Mouse (Mus musculus) heart, postnatal 4 days (tissue): Measurements from ENCODE around the gene Tead1. TPM values are rescaled to one million over a fixed set of nuclear protein-coding genes. Genes with fewer than 3 reads are reported as not detected.

Experiments
- DNase-seq: peaks from one replicate; pipeline ENCODE4 v3.0.0; 2021
- total RNA-seq, 2 experiments: library from RNA; stranded (reverse); gene quantifications; 2 replicates each; pipeline ENCODE4 v1.2.3; 2021

Gene Tead1
- total RNA-seq, 2 experiments from 2014 or later: 180 to 186 TPM

DNA sequence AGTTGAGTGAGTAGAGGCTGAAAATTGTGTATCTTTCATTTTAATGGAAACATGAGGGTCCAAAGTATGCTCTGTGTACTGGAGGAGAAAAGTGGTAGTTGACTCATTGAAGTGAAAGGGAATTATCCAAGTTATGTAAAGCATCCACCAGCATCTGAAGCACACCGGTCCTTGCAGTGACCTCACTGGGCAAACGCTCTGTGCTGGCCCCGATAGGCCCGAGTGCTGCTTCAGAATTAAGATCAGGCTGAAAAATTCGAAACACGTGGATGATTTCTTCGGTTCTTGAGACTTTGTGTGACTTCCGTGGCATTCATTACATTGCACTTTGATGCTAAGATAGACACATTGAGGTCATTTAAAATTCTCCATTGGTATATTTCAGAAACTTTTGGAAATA is 185.1 kb downstream of the Tead1 start:
- DNase-seq: no peak

DNA sequence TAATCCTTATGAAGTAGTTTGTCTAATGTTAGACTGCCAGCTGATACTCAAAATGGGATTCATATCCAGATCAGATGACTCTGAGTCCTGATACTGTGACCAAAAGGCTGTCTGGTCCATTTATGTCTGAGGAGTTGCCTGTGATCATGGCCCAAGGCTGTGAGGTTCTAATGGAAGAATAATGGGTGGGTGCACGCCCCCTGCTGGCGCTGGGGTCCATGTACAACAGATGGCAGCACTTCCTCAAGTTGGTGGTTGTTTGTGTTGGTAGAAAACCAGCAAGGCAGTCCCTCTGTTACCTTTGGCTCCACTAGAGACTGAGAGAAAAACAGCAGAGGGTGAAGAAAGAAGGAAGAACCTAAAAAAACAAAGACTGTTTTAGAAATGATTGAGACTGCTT is 186.6 kb downstream of the Tead1 start:
- peak; percentile 82 for DNase-seq

GRCm38 (mm10) chr7:112868551-112869465 is 189.7 kb downstream of the Tead1 start:
- DNase-seq: peak; percentile 83

DNA sequence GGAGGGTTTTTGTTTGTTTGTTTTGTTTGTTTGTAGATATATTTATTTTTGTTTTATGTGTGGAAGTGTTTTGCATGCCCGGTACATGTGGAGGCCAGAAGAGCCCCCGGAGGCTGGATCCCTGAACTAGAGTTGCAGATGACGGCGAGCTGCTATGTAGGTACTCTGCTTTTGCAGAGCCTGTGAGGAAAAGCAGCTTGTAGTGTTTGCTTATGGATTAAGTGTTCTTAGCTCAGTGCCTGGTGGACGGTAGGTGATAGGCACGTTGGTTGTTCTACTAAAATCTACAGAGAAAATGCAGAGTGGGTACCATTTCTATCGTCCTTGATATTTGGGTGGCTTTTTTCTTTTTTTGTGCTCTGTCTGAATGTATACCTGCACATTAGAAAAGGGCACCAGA is 192.6 kb downstream of the Tead1 start:
- DNase-seq: no peak

DNA sequence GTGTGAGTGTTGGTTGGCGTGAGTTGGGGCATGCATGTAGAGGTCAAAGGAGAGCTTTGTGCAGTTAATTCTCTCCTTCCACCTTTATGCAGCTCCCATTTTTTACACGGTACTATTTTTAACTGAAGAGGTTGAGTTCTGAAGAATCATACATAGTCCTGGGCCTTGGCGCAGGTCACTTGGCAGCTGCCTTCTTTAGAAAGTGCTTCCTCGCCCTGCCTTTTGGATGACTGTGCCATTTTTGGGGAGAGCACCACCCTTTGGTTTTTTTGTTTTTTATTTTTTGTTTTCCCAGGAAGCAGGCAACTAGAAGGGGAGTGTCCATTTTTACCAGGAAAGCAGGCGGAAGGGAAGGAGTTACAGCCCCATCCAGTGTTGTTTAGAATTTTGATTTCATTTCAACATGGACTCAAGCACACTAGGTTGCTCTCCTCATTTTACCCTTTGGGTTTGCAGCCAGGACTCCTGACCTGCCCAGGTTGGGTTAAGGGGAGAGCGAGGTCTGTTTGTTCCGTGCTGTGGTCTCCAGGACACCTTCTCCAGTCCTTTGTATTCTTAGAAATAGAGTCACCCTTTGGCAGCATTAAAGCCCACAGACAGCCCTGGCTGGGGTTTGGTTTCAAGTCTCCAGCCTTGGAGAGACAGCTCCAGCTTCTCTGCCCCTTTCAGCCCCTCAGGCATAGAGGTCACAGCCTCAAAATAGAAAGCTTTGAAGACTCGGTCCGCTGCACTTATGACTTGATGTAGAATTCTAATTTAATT is 193.5 kb downstream of the Tead1 start:
- DNase-seq: no peak

GRCm38 (mm10) chr7:112876128-112876527 is 197.0 kb downstream of the Tead1 start:
- DNase-seq: no peak

DNA sequence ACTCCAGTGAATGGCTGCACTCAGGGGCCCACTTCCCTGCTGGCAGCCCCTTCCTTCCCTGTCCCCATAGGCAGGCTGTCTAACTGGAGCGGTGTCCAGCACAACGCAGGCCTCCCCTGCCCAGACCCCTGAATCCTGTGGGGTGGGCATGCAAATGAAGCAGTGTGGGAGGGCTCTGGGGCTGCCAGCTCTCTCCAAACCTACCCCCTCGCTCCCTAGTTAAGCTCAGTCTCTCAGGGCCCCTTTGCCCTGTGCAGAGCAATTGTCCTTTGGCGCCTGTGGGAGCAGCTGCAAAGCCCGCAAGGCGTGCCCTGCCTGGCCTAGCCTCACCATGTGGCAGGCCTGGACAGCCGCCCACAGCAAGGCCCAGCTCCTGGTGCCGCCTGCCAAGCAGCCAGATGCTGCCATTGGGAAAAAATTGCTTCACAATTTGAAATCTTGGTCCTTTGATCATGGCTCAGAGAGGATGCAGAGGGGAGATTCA is 204.7 kb downstream of the Tead1 start:
- peak; percentile 64 for DNase-seq

- DNase-seq: no peak
Observed at GRCm38 (mm10) chr7:112885546-112885945, 206.4 kb downstream of the Tead1 start.

- no peak for DNase-seq
Observed at GRCm38 (mm10) chr7:112891883-112892282, 212.8 kb downstream of the Tead1 start.

DNA sequence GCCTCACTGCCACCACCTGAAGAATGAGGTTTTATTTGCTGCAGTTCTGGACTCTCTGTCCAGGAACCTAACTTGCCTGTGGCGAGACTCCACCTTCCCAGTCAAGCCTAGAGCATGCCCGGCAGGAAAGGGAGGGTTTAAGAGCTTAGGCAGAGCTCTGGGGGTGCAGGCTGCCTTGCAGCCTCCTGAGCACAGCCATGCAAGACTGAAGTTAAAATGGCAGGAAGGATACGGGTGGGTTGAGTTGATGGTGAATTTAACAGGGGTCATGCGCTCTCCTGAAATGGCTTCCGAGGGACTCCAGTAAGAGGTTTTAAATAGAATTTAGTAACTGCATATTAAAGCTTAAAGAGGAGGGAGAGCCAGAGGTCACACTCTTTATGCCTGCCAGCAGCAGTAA is 213.5 kb downstream of the Tead1 start:
- DNase-seq: no peak

DNA sequence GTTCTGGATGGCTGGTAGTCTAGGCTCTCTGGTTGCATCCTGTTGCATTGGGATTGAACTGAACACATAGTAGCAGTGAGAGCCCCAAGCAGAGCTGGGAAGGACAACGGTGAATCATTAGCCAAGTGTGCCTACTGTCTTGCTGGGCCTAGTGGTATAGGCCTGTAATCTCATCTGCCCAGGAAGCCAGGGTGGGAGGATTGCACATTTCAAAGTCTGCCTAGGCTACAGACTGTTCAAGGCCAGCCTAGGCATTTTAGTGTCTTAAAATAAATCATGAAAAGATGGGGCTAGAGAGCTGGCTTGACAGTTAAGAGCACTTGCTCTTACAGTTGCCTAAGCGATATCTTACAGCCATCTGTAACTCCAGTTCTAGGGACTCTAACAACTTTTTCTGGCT is 217.2 kb downstream of the Tead1 start:
- DNase-seq: no peak

DNA sequence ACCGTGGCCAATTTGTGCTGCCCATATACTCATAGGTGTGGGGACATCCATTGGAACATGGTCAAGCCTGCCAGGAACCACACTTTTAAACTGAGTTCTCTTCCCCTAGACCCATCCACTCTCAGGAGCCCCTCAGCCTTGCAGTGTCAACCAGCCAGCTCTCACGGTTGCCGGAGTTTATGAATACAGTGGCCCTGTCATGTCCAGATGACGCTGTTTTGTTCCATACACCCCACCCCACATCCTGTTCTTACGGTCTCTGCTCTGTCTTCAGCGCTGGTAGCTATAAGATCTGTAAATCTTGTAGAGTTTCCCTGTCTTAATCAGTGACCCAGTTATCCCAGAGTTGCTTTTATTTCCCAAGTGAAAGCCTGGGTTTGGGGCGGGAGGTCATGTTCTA is 222.6 kb downstream of the Tead1 start:
- no peak for DNase-seq

GRCm38 (mm10) chr7:112906848-112907247 is 227.7 kb downstream of the Tead1 start:
- no peak for DNase-seq

DNA sequence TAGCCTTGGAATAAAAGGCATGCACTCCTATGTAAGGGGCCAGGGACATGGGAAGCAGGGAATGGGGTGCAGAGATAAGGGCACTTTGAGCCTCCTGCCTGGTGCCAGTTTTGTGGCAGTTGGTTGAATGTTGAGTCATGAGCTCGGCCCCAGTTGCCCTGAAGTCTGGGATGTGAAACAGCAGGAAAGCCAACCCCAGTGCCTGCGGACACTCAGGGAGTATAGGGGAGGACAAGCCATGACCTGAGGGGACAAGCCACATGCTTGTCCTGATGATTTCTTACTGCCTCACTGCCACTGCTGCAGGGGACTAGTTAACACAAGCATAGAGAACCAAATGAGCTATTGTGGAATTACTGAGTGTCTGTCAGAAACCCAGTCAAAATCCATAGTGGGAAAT is 228.3 kb downstream of the Tead1 start:
- no peak for DNase-seq

- no peak for DNase-seq
Observed at GRCm38 (mm10) chr7:112909164-112909563, 230.0 kb downstream of the Tead1 start.

DNA sequence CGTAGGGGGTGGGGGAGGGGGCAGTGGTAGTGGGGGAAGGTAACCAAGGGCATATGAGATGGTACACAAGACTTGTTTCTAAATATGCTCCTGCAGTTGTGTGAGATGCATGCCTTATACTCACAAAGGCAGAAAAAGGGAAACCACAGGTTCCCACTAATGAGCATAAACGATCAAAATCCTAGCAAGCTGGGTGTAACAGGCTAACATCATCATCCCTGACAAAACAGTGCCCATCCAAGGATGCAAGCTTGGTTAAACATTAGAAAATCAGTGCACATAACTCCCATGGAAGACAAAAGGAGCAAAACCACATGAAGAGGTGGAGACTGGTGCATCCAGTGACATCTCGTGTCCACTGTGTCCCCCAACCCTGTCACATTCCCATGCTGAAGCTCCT is 233.9 kb downstream of the Tead1 start:
- DNase-seq: no peak

- DNase-seq: no peak
Observed at GRCm38 (mm10) chr7:112915571-112915970, 236.5 kb downstream of the Tead1 start.

DNA sequence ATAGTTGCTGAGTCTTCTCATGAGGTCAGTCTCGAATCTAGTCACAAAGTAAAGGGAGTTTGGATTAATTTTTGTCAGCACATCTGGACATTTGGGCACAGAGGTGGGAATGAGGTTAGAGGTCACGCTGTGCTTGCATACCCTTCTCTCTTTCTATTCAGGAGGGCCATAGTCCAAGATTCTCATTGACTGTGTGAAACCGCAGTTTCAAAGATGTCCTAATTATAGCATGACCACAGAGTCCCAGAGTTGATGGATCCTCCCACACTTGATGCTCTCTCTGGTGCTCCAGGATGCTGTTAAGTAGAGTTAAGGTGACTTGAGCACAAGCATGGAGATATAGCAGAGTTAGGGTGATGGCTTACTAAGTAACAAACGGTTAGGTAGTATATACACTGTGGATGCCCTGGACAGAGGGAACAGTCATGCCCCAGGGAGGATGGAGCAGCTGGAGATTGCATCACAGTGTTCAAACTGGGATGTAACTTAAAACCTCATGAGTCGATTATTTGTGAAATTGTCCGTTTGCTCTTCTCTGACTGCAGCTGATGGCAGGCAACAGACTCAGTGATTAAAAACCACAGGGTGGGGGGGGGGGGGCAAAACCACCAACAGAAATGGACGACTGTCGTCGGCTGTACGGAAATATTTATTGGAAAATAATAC is 238.6 kb downstream of the Tead1 start:
- DNase-seq: no peak

DNA sequence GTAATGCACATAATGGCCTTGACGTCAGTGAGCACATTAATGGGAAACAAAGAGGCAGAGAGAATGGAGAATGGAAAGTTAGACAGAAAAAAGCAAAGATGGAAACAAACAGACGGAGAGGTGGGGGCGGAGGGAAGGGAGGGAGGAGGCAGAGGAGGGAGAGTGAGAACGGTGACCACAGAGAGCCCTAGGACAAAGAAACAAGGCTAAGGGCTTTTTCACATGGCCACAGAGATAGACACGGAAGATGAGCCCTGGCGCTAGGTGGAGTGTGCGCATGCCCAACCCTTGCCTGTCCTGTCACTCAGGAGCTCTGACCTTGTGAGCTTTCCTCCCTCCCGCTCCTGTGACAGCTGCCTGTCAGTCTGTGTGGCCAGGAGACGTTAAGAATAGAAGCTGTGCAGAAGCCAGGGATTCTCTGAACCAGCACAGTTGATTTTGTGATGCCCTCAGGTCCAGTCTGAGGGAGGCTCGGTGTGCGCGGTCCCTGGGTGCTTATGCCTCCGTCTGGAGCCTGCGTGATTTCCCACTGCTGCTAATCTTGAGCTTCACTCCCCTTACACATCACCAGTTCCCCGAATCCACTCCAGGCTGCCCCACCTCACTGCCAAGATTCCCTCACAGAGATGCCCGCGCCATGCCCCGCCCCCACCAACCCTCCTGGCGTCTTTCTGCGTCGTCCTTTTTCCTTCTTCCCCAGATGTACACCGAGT is 239.3 kb downstream of the Tead1 start:
- peak; percentile 21 for DNase-seq

- DNase-seq: peak; percentile 69
Observed at GRCm38 (mm10) chr7:112919845-112920244, 240.7 kb downstream of the Tead1 start.

DNA sequence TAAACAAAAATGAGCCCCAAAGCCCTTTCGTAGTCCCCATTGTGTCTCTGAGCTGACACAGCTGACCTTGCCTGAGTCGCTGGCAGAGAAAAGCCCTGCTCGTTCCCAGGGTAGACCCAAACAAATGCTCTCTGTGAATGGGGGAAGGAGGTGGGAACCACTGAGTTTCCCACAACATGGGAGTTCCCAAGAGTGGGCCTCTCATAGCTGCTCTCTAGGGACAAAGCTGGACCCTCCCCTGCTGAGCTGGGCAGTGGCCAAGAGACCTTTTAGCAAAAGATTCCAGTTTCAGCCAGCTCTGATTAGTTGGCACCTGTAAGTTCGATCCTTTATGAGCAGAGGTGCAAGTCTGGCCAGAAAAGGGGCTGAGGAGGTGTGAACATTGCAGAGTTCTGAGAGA is 243.7 kb downstream of the Tead1 start:
- no peak for DNase-seq

DNA sequence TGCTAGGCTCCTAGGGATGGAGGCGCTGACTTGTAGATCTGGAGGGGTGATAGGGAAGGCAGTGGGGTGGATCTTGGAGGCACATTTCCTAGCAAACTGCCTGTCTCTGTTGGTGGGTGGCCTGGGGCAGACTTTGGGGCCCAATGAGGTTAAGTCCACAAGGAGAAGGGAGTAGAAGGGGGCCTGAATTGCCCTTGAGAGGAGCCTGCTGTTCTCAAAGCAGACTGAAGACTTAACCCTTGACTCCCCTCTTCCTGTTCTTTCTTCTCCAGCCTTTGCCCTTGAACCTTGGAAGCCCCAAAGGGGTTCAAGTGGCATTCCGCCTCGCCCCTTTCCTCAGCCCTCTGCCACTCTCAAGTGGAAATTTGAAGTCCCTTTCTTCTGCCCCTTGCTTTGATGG is 244.6 kb downstream of the Tead1 start:
- no peak for DNase-seq
